Mouse (Mus musculus) gastrocnemius, postnatal 4 days (tissue): ENCODE data around the gene Atp9a. TPM values are rescaled to one million over a fixed set of nuclear protein-coding genes. Genes with fewer than 3 reads are reported as not detected.

Experiments used
- DNase-seq, 2 experiments: peaks; one replicate each; pipeline ENCODE4 v3.0.0; 2021 to 2022; ENCODE audit warnings: low spot score in 2 of 2, mixed read lengths in 2 of 2
- total RNA-seq, 2 experiments: library from RNA; stranded (reverse); gene quantifications; 2 replicates each; pipeline ENCODE4 v1.2.3; 2021

Atp9a gene
- total RNA-seq, 2 experiments from 2014 or later, result 69.3 to 86.1 TPM

- DNase-seq, result peak in 1 of 2 experiments; percentile 33
Measured at GRCm38 (mm10) chr2:168741273-168742058, 743 bp downstream of the Atp9a start.

DNA sequence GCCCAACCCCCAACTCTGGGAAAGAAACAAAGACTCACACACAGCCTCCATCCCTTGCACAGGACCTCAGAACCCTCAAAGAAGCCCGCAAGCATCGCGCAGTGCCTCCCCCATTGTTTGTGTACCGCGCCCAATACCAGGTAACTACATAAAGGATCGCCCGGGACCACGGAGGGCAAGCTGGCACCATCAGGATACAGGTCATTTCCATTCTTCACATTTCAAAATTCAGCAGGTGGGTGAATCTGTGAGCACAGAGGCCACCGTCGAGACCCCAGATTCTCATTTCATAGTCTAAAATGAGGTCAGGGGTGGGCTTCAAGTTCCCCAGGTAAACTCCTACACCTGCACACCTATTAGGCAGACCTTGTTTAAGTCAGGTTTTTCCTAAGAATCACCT lies 1.7 kb downstream of the Atp9a start:
- no peak for DNase-seq

DNA sequence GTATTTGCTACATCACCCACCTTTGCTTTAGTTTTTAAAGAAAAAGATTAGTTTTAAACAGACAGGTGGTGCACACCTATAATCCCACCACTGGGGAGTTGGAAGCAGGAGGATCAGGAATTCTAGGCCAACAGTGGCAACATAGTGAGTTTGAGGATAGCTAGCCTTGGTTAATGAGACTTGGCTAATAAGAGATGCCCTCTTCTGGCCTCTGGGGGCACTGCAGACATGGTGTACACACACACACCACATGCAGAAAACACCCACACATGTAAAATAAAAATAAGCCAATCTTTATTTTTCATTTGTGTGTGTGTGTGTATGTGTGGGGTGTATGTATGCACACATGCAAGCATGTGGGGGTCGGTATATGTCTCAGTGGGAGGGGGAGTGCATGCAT lies 3.4 kb downstream of the Atp9a start:
- DNase-seq, result no peak

DNA sequence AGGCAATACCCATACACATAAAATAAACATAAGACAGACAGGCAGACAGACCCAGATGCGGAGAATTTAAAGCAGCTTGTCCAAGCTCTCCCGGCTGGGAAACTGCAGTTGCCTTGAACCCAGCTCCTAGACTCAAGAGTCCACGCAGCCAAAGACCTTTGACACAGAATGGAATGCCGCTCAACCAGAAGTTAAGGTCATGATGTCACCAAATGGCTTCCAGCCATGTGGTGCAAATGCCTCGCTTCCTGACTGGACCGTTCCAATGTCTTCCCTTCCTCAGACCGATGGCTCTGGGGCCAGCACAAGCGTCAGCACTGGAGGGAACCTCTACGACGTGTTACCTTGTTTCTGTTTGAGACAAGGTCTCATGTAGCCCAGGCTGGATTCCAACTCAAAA lies 4.3 kb downstream of the Atp9a start:
- no peak for DNase-seq

DNA sequence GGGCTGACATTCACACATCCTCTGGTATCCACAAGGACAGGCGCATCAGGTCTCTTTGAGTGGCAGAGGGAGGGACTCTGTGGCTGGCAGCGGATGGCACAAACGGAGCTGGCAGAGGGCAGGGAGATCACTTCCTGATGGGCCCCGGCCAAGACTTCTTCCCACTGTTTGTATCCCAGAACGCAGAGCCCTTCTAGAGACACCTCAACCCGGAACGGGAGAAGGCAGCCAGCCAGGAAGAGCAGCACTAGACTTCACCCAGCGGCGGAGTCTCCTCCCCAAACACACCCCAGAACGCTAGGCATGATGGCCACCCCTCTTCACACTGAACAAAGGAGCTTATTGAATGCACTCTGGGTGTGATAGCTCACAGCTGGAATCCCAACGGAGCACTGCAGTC lies 8.2 kb downstream of the Atp9a start:
- DNase-seq, result no peak

DNA sequence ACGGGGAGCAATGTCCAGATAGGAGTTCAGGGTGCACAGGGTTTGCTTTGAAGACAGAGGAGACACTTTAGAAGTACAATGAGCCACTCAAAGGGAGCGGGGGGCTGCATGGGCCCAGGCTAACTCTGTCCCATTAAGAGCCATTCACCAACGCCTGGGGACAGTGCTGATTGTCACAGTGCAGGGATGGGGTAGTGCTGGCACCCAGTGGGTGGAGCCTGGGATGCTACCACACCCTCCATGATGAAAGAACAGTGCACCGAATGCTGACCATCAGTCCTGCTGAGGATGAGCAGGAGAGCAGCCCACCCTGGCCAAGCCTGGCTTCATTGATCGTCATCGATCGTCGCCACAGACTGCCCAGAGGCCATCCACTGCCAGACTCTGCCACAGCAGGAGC lies 11.0 kb downstream of the Atp9a start:
- no peak for DNase-seq

GRCm38 (mm10) chr2:168729736-168730135 lies 12.5 kb downstream of the Atp9a start:
- DNase-seq, result no peak

DNA sequence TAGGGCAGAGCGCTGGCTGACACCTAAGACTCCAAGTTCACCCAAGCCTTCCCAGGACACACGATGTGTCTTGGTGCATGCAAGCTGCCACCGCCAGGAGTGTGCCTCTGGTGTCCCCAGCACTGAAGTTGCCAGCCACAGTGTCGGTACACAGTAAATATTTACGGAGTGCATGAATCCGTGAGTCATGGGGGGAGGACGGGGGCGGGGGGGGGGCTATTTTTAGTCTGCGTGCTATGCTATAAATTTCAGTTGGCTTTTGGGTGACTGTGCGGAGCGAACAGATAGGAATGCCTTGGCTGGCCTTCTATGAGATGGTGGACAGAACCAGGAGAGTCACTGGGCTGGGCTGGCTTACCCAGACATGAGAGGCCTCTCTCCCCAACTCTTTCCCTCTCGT lies 14.2 kb downstream of the Atp9a start:
- DNase-seq, result no peak

- DNase-seq, result no peak
Measured at GRCm38 (mm10) chr2:168726007-168726406, 16.2 kb downstream of the Atp9a start.

DNA sequence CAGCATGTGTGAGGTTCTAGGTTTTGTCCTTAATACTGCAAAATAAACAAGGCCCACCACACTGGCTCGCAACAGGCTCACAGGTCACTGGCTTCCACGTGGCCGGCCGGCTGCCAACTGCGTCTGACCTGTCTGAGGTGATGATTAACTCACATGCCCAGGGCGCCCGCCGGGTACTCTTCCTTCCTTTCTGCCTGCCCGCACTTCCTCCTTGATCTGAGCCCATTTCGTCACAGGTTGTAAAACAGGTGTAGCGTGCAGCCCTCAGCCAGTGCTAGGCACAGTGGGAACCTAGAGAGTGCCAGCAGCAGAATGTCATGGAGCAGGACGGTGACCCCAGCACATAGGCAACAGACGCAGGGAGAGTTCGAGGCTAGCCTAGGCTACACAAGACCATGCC lies 20.9 kb downstream of the Atp9a start:
- no peak for DNase-seq

DNA sequence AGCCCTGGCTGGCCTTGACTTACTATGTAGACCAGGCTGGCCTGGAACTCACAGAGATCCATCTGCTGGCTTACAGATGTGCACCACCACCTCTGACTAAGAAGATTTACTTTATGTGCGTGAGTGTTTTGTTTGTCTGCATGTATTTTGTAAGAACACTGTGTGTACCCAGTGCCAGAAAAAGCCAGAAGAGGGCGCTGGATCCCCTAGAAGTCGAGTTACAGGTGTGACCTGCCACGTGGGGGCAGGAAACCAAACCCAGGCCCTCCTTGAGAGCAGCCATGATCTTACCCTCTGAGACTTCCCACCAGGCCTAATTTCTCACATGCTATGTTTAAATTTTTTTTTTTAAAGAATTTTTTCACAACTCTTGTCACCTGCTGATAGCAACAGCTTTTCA lies 22.5 kb downstream of the Atp9a start:
- DNase-seq, result no peak

GRCm38 (mm10) chr2:168718735-168719134 lies 23.5 kb downstream of the Atp9a start:
- no peak for DNase-seq

- DNase-seq, result no peak
Measured at GRCm38 (mm10) chr2:168718267-168718666, 23.9 kb downstream of the Atp9a start.

DNA sequence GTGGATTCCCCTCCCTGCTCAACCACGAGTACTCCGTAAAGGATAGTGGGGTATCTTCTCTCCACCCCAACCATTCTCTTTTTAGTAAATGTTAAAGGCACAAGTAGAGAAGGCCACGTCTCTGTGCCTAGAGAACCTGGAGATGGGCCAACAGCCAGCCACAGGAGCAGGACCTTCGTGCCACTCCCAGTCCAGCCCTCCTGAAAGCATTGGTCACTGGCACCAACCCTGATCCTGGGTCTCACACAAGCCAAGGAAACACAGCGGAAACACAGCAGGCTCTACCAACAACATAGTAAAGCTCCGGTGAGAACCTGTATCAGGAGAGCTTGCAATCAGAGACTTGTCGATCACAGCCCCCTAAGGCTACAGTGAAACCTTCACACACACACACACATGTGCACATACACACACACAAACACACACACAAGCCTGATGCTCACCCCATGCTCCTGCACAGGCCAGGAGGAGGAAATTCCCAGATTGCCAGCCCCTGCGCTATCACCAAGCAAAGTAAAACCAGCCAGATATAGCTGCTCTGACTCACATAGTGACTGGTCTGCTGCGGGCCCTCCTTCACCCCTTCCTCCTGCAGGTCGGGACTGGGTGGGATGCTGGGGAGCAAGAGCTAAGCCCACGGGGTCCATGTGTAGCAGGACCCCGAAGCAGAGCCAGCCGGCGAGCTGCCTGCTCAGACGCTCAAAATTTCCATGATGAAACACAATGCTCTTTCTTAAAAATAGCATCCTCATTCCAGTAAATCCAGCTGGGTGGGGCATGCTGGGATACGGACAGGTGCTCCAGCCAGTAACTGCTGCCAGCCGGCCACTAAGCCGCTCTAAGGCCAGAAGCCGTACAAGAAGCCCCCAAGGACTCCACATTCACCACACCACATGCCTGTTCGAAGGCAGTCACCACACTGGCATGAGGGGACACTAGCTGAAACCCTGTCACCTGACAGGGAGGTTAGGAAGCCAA lies 29.7 kb downstream of the Atp9a start:
- no peak for DNase-seq

- DNase-seq, result no peak
Measured at GRCm38 (mm10) chr2:168710979-168711378, 31.2 kb downstream of the Atp9a start.

DNA sequence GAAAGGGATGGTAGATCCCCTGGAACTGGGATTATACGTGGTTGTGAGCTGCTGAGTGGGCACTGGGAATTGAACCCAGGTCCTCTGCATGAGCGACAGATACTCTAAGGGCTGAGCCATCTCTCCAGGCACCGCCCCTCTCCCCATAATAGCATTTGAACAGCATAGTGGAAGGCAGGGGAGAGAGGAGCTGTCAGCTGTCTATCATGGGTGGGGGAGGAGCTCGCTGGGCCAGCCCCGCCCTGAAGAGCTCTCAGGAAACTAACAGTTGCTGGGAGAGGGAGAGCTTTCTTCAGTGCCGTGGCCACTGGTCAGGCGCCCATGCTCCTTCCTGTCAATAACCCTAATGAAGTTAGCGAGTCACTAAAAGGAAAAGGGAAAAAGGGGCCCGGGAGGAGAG lies 34.4 kb downstream of the Atp9a start:
- DNase-seq, result no peak

- DNase-seq, result peak in 1 of 2 experiments; percentile 50
Measured at GRCm38 (mm10) chr2:168702266-168702665, 39.9 kb downstream of the Atp9a start.

DNA sequence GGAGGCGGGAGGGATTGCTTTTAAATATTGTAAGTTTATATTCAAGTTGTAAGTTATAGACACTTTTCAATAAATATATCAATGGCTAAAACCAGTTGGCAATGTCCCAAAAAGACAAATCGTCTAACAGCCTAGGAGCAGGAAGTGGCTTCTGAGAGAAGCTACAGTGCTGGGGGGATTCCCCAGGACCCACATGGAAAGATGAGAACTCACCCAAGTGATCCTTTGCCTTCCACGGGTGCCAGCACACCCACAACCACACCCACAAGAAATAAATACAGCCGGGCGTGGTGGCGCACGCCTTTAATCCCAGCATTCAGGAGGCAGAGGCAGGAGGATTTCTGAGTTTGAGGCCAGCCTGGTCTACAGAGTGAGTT lies 47.2 kb downstream of the Atp9a start:
- DNase-seq, result no peak

DNA sequence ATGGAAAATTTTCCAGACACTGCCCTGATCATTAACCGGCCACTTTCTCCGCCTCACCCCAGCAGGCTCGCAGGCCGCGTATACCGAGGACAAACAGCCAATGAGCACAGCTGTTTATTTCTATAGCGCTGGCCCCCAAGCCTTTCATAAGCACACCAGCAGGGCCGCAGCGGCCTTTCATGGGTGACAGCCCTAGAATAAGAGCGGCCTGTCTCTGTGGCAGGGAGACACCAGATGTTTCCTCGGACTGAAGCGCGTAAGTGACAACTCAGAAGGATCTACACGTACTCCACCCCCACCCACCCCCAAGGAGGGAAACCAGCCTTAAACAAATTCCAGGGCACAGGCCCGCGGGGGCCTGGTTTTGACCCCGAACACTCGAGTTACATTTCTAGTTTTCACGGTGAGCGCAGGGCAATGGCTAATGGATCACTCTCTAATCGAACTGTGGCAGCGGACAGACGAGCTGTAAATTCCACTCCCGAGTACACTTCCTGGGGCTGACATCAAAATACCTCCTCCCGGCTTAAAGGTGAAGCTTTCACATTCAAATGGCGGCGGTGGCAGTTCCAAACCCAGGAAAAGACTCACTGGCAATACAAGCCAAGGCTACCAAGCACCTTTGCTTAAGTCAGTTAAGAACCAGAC lies 47.7 kb downstream of the Atp9a start:
- DNase-seq, result no peak

GRCm38 (mm10) chr2:168691774-168692173 lies 50.4 kb downstream of the Atp9a start:
- peak in 1 of 2 experiments; percentile 63 for DNase-seq

DNA sequence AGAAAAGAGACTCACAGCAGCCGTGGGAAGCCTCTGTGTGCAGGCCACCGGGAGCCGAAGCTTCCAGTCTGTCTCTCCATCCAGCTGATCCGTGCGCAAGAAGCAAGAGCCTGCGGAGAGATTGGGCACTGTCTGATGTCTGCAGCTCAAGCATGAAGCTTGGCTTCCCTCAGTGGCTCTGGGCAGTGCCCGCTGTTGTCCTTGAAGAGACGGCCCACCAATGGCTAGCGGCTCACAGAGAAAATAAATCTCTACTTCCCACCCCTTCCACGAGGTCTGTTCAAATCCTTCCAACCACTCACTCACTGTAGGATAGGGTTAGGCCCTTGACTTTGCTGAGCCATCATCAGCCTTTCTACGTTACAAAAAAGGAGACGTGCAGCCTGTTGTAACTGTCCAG lies 54.9 kb downstream of the Atp9a start:
- no peak for DNase-seq

DNA sequence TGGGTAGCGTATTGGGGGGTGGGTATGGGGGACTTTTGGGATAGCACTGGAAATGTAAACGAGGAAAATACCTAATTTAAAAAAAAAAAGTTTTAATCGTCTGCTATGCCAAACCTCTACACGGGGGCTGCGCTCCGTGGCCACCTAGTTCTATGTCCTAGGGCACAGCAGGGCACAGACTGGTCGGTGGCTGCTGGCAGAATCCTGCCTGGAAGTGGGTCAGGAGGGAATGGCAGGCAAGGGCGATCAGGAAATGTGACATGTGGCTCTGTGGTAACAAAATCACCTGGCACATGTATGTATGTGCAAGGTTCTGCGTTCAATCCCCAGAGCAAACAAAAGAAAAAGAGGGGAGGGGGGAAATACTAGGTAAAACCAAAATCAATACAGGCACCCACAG lies 56.3 kb downstream of the Atp9a start:
- DNase-seq, result no peak
